Mouse (Mus musculus) ovary, postnatal 14 days (tissue): Measurements from ENCODE around the gene Ssna1.

Source experiments
- DNase-seq: peaks from one replicate; pipeline ENCODE4 v3.0.0; 2022; ENCODE audit warnings: low spot score

Ssna1 gene

DNA sequence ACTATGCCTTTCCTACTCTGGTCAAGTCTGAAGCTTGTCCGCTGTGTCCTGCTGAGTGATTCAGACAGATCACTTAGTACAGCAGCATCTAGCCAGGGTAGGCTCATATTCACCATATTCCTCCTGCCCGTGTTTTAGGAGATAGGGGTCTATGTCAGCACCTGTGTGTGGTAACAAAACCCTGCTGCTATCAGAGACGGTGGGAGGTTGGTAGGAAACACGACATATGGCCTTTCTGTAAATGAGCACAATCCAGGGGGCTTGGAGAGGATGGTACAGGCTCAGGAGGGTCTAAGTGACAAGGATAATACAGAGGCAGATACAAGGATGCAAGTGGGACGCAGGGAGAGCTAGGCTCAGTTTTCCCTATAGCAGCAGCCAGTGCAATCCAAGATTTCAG is 42.7 kb downstream of the Ssna1 start:
- DNase-seq: no peak

DNA sequence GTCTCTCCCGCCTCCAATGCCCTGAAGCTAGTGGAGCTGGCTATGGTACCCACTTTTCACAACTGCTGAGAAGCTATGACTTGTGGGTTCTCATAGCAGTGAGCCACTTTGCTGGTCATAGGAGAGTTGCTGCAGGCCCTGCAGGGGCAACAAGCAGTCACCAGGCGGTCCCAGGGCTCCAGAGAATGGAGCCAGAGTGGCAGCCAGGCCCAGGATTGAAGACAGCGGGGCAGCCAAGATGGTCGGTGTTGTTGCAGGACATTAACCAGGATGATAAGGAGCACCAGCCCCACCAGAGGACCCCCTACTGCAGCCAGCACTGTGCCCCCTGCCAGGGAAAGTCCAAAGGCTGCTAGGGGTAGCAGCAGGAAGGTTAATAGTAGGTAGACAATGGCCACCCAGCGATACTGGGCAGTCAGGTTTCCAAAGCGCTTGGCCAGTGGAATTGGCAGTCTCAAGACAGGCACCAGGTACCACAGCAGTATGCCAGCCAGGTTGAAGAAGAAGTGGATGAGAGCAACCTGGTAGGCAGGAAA is 43.2 kb downstream of the Ssna1 start:
- DNase-seq: no peak

DNA sequence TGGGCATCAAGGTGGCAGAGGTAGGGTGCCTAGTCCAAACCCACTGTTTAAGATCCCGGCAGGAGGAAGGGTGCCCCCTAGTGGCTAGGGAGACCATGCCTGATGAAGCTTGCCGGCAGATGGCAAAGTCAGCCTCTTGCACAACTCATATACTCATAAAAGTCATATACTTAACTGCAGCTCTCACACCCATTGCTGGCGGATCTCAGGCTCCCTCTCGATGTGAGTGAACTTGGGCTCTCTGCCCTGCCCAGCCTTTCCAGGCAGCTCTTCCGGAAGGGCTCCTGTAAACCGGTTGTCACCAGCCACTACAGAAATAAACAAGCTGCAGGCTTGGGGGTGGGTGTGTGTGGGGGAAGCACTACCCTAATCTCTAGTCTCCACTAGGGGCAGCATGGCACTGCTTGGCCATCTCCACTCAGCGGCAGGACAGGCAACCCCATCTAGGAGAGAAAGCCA is 43.8 kb downstream of the Ssna1 start:
- peak; percentile 79 for DNase-seq

DNA sequence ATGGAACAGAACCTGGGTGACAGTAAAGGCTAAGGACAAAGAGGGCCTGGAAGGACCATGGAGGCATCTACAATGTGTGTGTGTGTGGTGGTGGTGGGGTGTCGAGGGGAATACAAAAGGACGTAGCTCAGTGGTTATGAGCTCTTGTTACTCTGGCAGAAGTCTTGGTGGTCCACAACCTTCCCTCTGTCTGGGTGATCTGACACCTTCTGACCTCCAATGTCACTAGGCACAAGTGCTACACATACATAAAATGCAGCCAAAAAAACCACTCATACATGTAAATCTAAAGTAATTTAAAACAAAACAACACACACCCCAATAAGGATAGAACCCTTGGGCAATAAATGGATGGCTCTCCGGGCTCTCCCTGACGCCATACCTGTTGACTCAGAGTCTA is 44.8 kb downstream of the Ssna1 start:
- DNase-seq: no peak

DNA sequence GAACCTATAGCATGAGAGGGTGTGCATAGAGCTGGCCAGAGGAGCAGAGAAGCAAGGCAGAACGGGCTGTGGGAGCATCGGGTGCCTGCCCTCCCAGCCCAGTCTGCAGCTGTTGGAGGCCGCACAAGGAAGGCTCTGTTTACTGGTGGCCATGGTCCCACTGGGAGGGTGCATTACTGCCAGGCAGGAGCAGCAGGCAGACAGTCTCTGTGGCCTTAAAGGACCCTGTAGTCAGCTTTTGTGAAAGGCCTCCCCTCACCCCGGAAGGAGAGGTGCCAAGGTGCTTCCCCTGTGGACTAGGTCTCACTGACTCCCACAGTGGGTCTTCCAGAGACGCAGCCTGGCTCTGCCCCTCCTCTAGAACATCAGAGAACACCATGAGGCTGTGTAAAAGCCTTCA is 45.4 kb downstream of the Ssna1 start:
- DNase-seq: no peak

DNA sequence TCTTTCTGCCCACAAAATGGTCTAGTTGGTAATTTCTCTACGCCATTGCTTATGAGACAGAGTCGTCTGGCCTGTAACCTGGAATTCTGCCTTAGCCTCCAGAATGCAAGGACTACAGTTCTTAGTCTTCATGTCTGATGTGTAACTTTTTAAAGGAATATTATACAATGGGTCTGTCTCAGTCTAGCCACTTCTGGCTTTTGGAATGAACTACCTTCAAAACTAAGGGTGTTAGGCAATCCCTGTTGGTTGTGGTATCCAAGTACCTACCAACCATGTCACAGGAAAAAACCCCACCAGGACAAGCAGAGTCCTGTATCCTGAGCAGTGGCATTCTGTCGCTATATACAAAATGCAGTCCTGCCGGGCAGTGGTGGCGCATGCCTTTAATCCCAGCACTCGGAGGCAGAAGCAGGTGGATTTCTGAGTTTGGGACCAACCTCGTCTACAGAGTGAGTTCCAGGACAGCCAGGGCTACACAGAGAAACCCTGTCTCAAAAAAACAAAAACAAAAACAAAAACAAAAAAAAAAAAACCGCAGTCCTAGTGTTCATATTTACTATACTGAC is 46.3 kb downstream of the Ssna1 start:
- no peak for DNase-seq

DNA sequence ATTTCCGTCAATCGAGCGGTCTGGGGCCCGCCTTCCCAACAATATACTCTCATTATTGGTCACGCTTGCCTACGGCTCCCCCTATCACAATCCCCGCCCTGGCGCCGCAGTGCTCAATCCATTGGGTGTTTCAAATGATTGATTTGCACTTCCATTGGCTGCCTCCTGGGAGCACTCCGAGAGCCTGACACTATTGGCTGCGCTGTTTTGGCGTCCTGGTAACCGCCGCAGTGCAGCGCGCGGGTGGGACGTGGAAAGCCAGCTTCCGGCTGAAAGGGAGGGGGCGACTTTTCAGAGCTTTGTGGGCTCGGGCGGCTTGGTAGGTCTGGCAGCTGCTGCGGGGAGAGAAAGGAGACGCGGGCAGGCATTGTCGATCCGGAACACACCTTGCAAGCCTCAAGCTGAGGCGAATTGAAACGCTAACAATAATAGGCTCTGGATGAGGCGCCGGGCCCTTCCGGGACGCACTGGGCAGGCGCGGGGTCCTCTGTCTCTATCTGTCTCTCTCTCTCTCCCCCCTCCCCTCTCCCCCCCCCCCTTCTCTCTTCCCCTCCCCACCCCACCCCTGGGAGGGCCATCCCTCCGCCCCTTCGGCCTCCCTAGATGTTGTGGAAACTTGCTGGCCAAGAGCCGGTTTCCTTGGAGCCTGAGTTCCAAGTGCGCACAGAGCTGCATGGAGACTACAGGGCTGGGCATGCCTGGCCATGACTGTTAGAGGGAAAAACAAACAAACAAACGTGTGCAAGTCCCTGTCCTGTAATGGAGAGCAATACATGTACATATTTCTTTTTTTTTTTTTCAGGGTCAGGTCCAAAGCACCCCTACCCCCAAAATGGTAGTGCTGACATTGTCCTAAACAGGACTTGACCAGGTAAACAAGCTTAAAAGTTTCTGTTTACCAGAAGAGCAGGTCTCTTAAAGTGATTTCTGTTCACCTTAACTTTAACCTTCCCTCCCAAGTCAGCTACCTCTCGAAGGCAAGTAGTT is 47.2 kb downstream of the Ssna1 start:
- peak; percentile 92 for DNase-seq

DNA sequence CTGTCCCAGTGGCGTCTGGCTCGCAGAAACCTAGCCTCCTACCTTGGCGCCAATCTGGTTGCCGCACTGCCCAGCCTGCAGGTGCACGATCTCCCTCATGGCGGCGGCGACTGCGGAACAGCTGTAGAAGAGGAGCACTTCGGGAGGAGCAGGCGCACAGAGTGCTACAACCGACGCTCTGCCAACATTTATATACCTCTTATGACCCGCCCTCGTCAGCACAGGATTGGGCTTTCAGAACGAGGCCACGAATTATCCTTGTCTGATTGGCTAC is 47.8 kb downstream of the Ssna1 start, which contains the start of gene Tubb4b:
Tubb4b (minus strand) TSS at position 211 of the 274 bp plus-strand sequence.
- DNase-seq: no peak

DNA sequence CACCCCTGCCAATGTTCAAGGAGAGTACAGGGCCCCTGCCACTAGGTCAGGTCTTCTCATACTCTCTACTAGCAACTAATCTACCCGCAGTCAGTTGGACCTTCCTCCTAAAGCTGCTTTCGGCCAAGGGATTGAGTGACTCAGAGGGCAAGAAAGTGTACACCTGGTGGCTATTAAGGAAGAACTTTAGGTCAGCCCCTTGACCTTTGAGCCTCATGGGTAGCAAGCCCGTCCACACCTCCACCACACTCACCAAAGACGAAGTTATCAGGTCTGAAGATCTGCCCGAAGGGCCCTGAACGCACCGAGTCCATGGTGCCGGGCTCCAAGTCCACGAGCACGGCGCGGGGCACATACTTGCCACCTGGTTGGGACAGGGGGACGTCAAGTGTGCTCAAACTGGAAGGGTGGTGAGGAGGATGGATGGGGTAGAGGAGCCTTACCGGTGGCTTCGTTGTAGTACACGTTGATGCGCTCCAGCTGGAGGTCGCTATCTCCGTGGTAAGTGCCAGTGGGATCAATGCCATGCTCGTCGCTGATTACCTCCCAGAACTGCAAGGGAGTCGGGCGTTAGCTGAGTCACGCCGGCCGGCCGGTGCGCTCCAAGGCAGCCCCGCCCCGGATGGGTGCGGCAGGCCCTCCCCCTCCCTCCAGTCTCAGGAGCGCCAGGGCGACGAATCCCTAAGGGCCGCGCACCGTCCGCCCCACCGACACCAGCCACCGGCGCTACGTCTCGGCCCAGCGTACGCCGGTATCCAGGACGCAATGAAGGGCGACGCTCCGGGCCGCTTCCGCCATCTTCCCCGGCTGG is 48.4 kb downstream of the Ssna1 start:
- peak; percentile 57 for DNase-seq

DNA sequence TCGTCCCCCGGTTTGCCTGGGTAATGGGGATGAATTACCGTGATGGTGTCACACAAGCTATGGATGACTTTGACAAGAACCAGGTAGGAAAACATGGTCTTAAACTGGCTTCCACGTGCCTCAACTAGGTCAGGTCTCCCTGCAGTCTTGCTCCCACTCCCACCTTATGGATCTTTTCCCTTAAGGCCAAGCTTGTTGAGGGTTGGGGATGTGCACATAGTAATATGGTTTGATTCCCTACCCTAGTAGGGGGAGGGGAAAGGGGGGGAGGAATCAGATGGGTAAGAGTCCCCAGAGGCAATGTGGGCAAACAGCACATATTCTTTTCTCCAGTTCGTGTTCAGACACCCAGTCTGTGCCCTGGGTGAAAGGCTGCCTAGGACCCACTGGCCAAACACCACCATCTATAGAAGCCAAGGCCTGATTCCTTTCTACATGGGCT is 50.9 kb downstream of the Ssna1 start:
- DNase-seq: no peak
